Mouse (Mus musculus) embryonic fibroblast, embryonic 13.5 days (primary cell): Measurements from ENCODE around the gene Rdh16f1.

Source experiments
- CTCF ChIP-seq: IDR thresholded peaks from 2 replicates; pipeline ENCODE4 v1.5.1; 2011; ENCODE audit warnings: mild to moderate bottlenecking, control low read depth, low read length, moderate library complexity, borderline replicate concordance; ENCODE audit not compliant: insufficient read depth
- POLR2A ChIP-seq: IDR thresholded peaks from 2 replicates; pipeline ENCODE4 v1.6.1; 2011; ENCODE audit warnings: low read depth, mild to moderate bottlenecking, control low read depth, low read length, moderate library complexity

DNA sequence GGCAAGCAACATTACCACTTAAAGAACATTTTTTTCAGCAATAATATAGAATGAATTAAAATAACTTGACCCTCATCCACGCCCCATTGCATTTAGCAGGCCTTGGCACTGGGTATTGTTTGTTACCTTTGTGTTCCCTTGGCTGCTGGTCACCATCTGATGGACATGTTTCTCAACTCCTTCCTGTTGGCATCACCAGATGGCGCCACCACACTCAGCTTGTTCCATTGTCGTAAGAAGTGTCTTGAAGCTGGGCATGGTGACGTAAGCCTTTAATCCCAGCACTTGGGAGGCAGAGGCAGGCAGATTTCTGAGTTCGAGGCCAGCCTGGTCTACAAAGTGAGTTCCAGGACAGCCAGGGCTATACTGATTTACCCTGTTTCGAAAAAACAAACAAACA is 65.8 kb downstream of the Rdh16f1 start:
- peak; percentile 62; the same call in 1 of the 2 replicates for TF ChIP-seq CTCF
- no peak for TF ChIP-seq POLR2A
